Mouse (Mus musculus) adipocyte (in vitro differentiated cells): ENCODE results near the gene Erc2.

Source experiments
- DNase-seq: peaks from one replicate; pipeline ENCODE4 v3.0.0-alpha.2; 2016; ENCODE audit warnings: low spot score

The Erc2 gene

DNA sequence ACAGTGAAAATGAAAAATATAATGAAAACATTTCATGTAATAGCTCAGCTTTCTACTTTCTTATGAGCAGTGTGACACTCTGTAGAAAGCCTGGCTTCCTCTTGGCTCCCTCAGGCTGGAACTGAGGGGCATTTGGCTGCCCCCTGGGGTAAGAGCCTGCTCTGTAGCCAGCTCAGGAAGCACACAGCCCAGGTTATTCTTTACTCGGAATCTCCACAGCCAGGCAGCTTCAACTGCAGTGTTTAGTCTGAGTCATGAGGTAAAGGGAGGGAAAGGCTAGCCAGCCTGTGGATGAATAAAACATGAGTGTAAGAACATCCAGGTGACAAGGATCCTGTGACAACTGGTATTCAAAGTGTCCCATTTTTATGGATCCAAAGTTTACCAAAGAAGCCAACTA lies 323.0 kb downstream of the Erc2 start:
- no peak for DNase-seq

DNA sequence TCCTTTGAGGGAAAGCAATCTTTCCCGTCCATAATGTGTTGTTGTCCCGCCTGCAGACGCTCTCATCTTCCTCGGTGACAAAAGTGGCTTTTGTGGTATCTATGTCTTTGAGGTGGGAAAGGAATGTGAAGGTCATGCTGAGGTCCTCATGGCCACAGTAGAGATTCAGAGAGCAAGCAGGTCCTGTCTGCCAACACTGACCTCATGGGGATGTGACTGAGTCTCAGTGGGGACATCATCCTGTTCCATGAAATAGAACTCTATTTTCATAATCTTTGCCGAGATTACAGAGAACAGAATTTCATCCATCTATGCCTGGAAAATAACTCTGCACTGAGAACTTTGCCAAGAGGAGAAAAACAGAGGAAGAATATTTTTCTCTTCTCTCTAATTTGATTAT lies 324.0 kb downstream of the Erc2 start:
- no peak for DNase-seq

GRCm38 (mm10) chr14:27948391-27948790 lies 326.2 kb downstream of the Erc2 start:
- DNase-seq = no peak

- DNase-seq = no peak
Observed at GRCm38 (mm10) chr14:27953814-27954213, 331.6 kb downstream of the Erc2 start.

GRCm38 (mm10) chr14:27956801-27957200 lies 334.6 kb downstream of the Erc2 start:
- DNase-seq = peak; percentile 56

DNA sequence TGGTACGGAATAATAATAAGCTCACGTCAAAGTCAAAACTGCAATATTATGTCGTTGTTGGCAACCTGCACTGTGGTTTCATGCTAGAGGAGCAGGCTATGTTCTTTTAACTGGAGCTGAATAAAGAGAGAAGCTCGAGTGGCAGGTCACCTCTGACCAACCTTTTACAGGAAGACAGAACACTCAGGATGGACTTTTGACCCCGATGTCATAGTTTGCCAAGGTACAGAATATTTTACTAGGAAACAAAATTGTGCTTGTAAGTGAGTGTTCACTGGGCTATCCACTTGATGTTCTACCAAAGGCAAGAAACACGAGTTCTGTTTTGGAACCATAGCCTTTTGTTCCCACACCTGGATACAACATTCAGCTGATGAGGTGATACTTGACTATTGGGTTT lies 351.5 kb downstream of the Erc2 start:
- DNase-seq = no peak

DNA sequence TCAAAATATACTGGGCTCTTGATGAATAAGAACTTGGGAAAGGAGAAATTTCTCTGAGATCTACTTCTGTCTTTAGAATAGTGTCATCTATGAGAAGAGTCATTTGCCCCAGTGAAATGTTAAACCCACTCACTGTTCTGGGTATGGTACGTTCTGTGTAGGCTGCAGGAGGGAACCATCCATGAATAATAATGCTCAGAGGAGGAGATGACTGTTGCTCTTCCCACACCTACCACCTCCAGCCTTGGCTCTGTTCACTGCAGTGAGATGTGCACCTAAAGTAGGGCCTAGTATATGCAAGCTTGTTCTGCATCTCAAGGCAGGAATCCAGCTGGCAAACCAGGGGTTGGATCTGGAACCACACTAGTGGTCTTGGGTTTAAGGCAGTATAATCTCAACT lies 353.4 kb downstream of the Erc2 start:
- no peak for DNase-seq

DNA sequence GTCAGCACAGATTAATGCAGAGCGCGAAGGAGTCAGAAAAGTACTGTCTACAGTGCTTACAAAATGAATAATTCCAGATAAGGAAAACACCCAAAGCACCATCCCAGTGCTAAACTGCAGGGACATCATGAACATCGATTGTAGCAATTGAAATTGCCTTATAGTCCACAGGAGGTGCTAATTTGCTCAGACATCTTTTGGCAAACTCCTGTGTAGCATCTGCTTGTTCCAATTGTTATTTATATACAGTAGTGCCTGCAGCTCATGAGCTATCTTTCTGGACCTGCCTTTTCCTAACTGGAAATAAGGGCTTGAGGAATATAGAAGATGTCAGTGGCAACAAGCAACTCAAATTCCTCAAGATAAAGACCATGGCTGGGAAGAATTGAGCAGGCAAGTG lies 362.5 kb downstream of the Erc2 start:
- DNase-seq = no peak

GRCm38 (mm10) chr14:27985201-27985600 lies 363.0 kb downstream of the Erc2 start:
- no peak for DNase-seq

GRCm38 (mm10) chr14:27987422-27987821 lies 365.2 kb downstream of the Erc2 start:
- no peak for DNase-seq

- DNase-seq = no peak
Observed at GRCm38 (mm10) chr14:27998551-27998950, 376.3 kb downstream of the Erc2 start.

GRCm38 (mm10) chr14:28004023-28004422 lies 381.8 kb downstream of the Erc2 start:
- DNase-seq = peak; percentile 35

DNA sequence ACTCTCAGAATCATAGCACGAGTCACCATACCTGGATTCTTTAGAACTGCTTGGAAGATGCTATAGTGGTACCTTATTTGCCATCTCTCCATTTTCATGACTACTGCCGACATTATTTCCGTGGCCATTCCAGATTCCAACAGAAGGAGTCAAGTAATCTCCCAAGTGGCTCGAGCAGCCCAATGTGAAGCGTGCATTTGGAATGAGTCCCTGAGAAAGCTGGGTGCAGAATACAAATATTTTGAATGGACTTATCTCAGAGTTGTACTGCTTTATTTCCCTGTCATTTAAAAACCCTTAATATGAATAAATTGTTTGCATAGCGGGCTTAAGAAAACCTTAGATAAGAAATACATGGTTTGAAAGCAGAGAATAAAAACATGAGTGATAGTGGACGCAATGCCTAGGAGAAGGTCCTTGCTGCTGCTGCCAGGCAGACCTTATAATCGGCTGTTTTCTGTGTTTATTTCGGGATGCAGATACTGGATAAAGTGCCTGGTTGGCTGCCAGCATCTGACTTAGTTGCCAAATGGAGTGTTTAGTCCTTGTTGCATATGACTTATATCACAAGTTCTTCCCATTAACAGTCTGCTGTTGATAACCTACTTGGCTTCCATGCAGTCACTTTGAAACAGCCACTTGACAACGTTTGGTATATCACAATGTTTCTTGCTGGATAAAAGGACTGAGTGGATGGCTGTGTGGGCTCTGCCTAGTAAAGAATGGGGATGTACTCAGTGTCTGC lies 388.5 kb downstream of the Erc2 start:
- peak; percentile 15 for DNase-seq

- DNase-seq = no peak
Observed at GRCm38 (mm10) chr14:28023199-28023598, 401.0 kb downstream of the Erc2 start.

- no peak for DNase-seq
Observed at GRCm38 (mm10) chr14:28030870-28031269, 408.6 kb downstream of the Erc2 start.

- no peak for DNase-seq
Observed at GRCm38 (mm10) chr14:28035013-28035412, 412.8 kb downstream of the Erc2 start.

DNA sequence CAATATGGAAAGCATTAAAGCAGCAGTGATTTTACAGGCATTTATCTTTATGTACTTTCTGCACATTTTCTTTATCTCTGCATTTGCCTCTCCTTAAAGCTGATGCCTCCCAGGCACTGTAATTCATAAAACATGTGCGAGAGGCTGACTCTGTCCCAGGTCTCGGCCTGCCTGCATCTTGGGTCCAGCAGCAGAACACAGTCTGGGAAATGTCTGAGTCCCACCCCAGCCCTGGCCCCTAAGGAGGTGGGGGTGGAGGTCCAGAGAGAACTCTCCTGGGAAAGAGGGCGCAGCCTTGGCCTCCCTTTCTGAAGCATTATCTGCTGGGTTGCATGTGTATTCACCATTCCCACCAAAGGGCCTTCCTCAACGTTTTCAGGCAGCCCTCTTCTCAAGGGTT lies 420.9 kb downstream of the Erc2 start:
- no peak for DNase-seq

GRCm38 (mm10) chr14:28051646-28052045 lies 429.4 kb downstream of the Erc2 start:
- DNase-seq = no peak

DNA sequence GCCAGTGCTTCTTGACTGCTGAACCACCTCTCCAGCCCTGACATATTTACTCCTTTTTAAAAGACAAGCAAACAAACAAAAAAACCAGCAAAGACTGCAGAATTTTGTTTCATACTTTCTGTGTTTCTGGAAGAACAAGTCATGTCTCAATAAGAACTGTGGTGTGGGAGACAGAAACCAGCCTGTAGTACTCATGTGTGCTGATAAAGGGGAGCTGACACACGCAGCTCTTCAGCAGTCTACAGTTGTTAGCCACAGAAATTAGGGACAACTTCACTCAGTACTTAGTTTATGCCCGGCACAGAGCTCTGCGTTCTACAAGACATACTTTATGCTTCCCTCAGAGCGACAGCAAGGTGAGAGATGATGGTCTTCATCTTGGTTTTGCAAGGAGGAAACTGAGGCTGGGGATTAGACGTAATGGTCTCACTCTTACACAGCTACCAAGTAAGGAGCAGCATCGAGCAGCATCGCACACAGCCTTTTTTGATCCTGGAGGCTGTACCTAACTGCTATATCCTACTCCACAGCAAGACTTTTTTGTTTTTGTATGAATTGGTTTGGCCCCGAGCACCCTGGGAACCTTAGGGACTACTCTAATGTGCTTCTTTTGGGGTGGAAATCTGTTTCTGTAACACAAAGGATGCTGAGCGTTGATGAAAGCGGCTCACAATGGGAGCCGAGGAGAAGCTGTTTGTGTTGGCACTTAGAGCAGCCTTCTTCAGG lies 435.1 kb downstream of the Erc2 start:
- DNase-seq = no peak

GRCm38 (mm10) chr14:28057885-28058860 lies 435.9 kb downstream of the Erc2 start:
- no peak for DNase-seq

DNA sequence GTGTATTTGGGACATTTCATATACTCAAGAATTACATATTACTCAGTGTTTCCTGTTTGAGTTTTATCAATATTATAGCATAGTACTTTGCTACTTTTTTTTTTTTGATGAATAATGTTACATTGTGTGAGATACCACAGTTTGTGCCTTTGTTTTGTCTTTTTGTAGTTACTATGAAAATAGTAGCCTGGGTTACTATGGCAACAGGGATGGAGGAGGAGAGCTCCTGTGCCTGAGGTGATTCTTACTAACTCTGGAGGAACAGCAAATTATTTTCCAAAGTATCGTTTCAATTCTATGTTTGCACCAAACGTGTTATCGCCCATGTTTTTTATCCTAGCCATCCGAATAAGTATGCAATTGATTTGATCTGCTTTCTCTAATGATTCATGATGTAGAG lies 438.7 kb downstream of the Erc2 start:
- no peak for DNase-seq

GRCm38 (mm10) chr14:28061649-28062375 lies 439.6 kb downstream of the Erc2 start:
- no peak for DNase-seq
